Mouse (Mus musculus) heart, adult 2 months (tissue): ENCODE measurements around the gene Mxi1. TPM values are rescaled to one million over a fixed set of nuclear protein-coding genes. Genes with fewer than 3 reads are reported as not detected.

Experiments used
- DNase-seq, 2 experiments: peaks; one replicate each; pipeline ENCODE4 v3.0.0; 2021
- H3K27ac ChIP-seq: fragments of 200-600 bp; 2 replicates; pipeline ENCODE4 v1.8.1; 2022
- H3K27me3 ChIP-seq: fragments of 200-500 bp; 2 replicates; pipeline ENCODE4 v1.6.1; 2012; ENCODE audit warnings: mild to moderate bottlenecking, low read length, inconsistent platforms, mixed read lengths; ENCODE audit not compliant: control insufficient read depth, insufficient read depth
- H3K36me3 ChIP-seq: fragments of 200-500 bp; 2 replicates; pipeline ENCODE4 v1.6.1; 2012; ENCODE audit warnings: low read length, inconsistent platforms; ENCODE audit not compliant: control insufficient read depth, insufficient read depth
- H3K4me1 ChIP-seq: fragments of 200-500 bp; 2 replicates; pipeline ENCODE4 v1.6.1; 2011; ENCODE audit warnings: low read length; ENCODE audit not compliant: control insufficient read depth, insufficient read depth
- H3K4me3 ChIP-seq: fragments of 200-600 bp; 2 replicates; pipeline ENCODE4 v1.8.1; 2022
- H3K79me2 ChIP-seq: fragments of 200-500 bp; replicated peaks from 2 replicates; pipeline ENCODE4 v1.6.1; 2012; ENCODE audit warnings: mild to moderate bottlenecking, inconsistent platforms, low read length, moderate library complexity, mixed read lengths; ENCODE audit not compliant: control insufficient read depth, insufficient read depth
- H3K9ac ChIP-seq: fragments of 200-500 bp; 2 replicates; pipeline ENCODE4 v1.6.1; 2012; ENCODE audit warnings: low read depth, mild to moderate bottlenecking, control low read depth, inconsistent platforms, low read length, mixed read lengths
- CTCF ChIP-seq: fragments of 200-600 bp; IDR thresholded peaks from 2 replicates; pipeline ENCODE4 v1.8.1; 2022; ENCODE audit warnings: antibody characterized with exemption, mild to moderate bottlenecking, moderate library complexity
- EP300 ChIP-seq: fragments of 200-500 bp; IDR thresholded peaks from 2 replicates; pipeline ENCODE4 v1.6.1; 2011; ENCODE audit warnings: low read depth, low read length, control low read depth; ENCODE audit not compliant: insufficient read depth
- POLR2A ChIP-seq: fragments of 200-500 bp; IDR thresholded peaks from 2 replicates; pipeline ENCODE4 v1.6.1; 2011; ENCODE audit warnings: mild to moderate bottlenecking, low read depth, low read length, control low read depth; ENCODE audit not compliant: insufficient read depth
- WGBS: fragments of 180-500 bp; shearing (Covaris S2); methylation state at CpG from one replicate; pipeline ENCODE4 v1.1.7; 2018; 5-methylcytosine and 5-hydroxymethylcytosine counted together
- intact Hi-C: fragments of 180-260 bp; cut with DNase I; formaldehyde crosslinking; loops from one replicate; pipeline ENCODE4 v1.15.1; 2025
- polyA plus RNA-seq: library from polyadenylated mRNA; depleted of rRNA; stranded (reverse); fragments of >200 nt; gene quantifications from 2 replicates; pipeline ENCODE4 v1.2.3, GENCODE M21; 2012
- total RNA-seq, 2 experiments: library from RNA; stranded (reverse); gene quantifications; 2 replicates each; pipeline ENCODE4 v1.2.3; 2021

Gene Mxi1
- total and polyA plus RNA-seq, 3 experiments, result 20.9 to 49.6 (median 38.7) TPM

DNA sequence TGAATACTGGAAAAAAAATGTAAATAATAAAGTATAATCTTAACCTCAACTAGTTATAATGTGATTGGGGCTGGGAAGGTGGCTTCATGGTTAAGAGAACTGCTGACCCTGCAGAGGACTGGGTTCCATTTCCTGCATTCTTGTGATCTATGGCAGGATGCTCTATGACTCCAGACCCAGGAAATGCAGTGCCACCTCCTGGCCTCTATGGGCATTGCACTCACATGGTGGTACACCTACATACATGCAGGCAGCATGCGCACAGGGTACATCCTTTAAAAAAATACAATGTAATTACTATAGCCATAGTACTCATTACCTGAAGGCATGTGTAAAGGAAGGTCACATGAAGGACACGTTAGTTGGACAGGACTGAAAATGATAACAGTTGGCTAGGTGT lies 52.6 kb downstream of the Mxi1 start:
- intact Hi-C loops, result no loop called here
- Histone ChIP-seq H3K4me1 (peaks cover 11% of the 10 kb centered on the region), H3K79me2 (no peaks in the 10 kb centered on the region), H3K4me3 (no peak overlapping the region), H3K9ac (no peak overlapping the region), H3K36me3 (peaks cover 8% of the 10 kb centered on the region), H3K27me3 (no peaks in the 10 kb centered on the region), H3K27ac (no peak overlapping the region)
- 46% methylated on average over 2 of the region's 2 CpGs for WGBS
- peak in 1 of 2 experiments; percentile 9 for DNase-seq
- peak; percentile 57 for TF ChIP-seq CTCF
- no peak for TF ChIP-seq EP300

- WGBS, result 26% methylated on average over 2 of the region's 2 CpGs
- Histone ChIP-seq H3K36me3 (peaks cover 8% of the 10 kb centered on the region), H3K27ac (peak overlapping the region; percentile 76), H3K4me1 (peaks cover 10% of the 10 kb centered on the region), H3K9ac (no peak overlapping the region), H3K79me2 (no peaks in the 10 kb centered on the region; the same call in 1 of the 2 replicates), H3K4me3 (no peak overlapping the region), H3K27me3 (no peaks in the 10 kb centered on the region)
- no peak for DNase-seq
- TF ChIP-seq CTCF, result no peak
- no peak for TF ChIP-seq EP300
- TF ChIP-seq POLR2A, result no peak
- intact Hi-C loops, result no loop called here
These were observed 54.2 kb downstream of the Mxi1 start for GRCm38 (mm10) chr19:53364551-53364950.

DNA sequence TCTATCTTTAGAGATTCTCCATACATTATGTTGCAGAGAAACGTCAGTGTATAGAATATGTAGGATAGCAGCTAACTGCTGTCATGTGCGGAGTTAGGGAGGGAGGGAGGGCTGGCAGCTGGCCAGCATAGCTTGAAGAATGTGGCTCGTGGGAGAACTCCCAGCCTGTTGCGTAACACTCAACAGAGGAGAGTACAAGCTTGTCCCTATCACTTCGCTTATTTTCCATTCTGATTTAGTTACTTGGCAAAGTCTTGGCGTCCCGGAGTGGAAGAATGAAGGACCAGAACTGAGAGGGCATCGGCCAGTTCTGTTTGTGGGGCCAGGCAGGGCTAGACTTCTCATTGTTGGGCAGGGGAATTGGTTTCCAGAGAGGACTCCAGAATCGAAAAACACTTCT lies 54.6 kb downstream of the Mxi1 start:
- 5% methylated on average over 9 of the region's 9 CpGs for WGBS
- Histone ChIP-seq H3K4me3 (peak overlapping the region; percentile 25; the same call in 1 of the 2 replicates), H3K27ac (peak overlapping the region; percentile 76), H3K9ac (peak overlapping the region; percentile 54; the same call in 1 of the 2 replicates), H3K27me3 (no peaks in the 10 kb centered on the region), H3K36me3 (peaks cover 8% of the 10 kb centered on the region), H3K79me2 (no peaks in the 10 kb centered on the region; the same call in 1 of the 2 replicates), H3K4me1 (peaks cover 10% of the 10 kb centered on the region)
- intact Hi-C loops, result loop anchor here (5.0 kb wide), 1 partner anchor 358 kb away; no protein-coding TSS in a partner anchor
- DNase-seq, result peak; percentile 77
- TF ChIP-seq POLR2A (peak; percentile 48; the same call in 1 of the 2 replicates), EP300 (peak; percentile 88), CTCF (no peak)

GRCm38 (mm10) chr19:53366057-53366775 lies 55.9 kb downstream of the Mxi1 start:
- H3K27me3 ChIP-seq, result no peaks in the 10 kb centered on the region
- H3K36me3 ChIP-seq, result peaks cover 8% of the 10 kb centered on the region
- no peak overlapping the region for H3K27ac ChIP-seq
- intact Hi-C loops, result loop anchor here (5.0 kb wide), 1 partner anchor 359 kb away; no protein-coding TSS in a partner anchor
- peaks cover 6% of the 10 kb centered on the region for H3K4me1 ChIP-seq
- no peaks in the 10 kb centered on the region; the same call in 1 of the 2 replicates for H3K79me2 ChIP-seq
- H3K9ac ChIP-seq, result no peak overlapping the region
- DNase-seq, result peak in 1 of 2 experiments; percentile 3
- TF ChIP-seq EP300, result no peak
- no peak for TF ChIP-seq POLR2A
- TF ChIP-seq CTCF, result no peak
- WGBS, result 75% methylated on average over 11 of the region's 11 CpGs
- H3K4me3 ChIP-seq, result no peak overlapping the region

GRCm38 (mm10) chr19:53366881-53367280 lies 56.6 kb downstream of the Mxi1 start:
- intact Hi-C loops, result loop anchor here (5.0 kb wide), 1 partner anchor 360 kb away; no protein-coding TSS in a partner anchor
- peaks cover 8% of the 10 kb centered on the region for H3K36me3 ChIP-seq
- no peak for TF ChIP-seq EP300
- TF ChIP-seq POLR2A, result no peak
- TF ChIP-seq CTCF, result no peak
- 84% methylated on average over 7 of the region's 7 CpGs for WGBS
- H3K27ac ChIP-seq, result no peak overlapping the region
- no peaks in the 10 kb centered on the region; the same call in 1 of the 2 replicates for H3K79me2 ChIP-seq
- no peak overlapping the region for H3K9ac ChIP-seq
- peak in 1 of 2 experiments; percentile 1 for DNase-seq
- peaks cover 6% of the 10 kb centered on the region for H3K4me1 ChIP-seq
- H3K4me3 ChIP-seq, result no peak overlapping the region
- H3K27me3 ChIP-seq, result no peaks in the 10 kb centered on the region

DNA sequence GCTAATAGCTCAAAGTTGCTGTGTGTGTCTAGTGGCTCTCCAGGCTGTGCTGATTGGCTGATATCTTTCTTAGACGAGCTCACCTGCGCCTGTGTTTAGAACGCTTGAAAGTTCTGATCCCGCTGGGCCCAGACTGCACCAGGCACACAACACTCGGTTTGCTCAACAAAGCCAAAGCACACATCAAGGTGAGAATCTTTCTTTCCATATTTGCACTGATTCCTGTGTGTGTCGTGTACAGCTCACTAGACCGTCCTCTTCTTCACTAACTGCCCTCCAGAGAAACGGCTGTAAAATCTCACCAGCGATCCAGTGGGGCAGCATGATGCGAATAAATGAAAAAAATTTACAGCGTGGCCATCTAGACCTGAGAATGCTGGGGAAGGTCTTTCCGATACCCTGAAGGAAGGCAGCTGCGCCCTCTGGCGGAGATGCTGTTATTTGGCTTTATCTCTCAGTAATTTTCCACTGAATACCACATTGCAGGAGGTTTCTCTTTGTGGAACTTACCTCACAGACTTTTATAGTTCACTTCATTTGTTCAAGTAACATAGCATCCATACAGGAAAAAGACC lies 59.2 kb downstream of the Mxi1 start:
- peaks cover 6% of the 10 kb centered on the region for H3K36me3 ChIP-seq
- H3K9ac ChIP-seq, result no peak overlapping the region
- WGBS, result 34% methylated on average over 14 of the region's 14 CpGs
- H3K4me3 ChIP-seq, result no peak overlapping the region
- DNase-seq, result peak; percentile 67 to 85
- H3K27ac ChIP-seq, result no peak overlapping the region
- intact Hi-C loops, result loop anchor here (1.0 to 10.0 kb wide), 5 partner anchors 39 to 362 kb away; partner anchors contain the start of genes Add3 and Mxi1
- H3K27me3 ChIP-seq, result no peaks in the 10 kb centered on the region
- H3K79me2 ChIP-seq, result no peaks in the 10 kb centered on the region; the same call in 1 of the 2 replicates
- peak; percentile 94 for TF ChIP-seq CTCF
- peak; percentile 73; the same call in 1 of the 2 replicates for TF ChIP-seq EP300
- no peak for TF ChIP-seq POLR2A
- H3K4me1 ChIP-seq, result peaks cover 6% of the 10 kb centered on the region
